Mouse (Mus musculus) neutrophil, adult 5-6 weeks (primary cell): ENCODE data around the gene Olfr201. TPM values are rescaled to one million over a fixed set of nuclear protein-coding genes. Genes with fewer than 3 reads are reported as not detected.
"Not testable (repeated sequence)": the region's sequence is repeated elsewhere in the genome, so short reads cannot be mapped to it uniquely, and the experiment has no call there.

Source experiments
- ATAC-seq: fragments of 151-379, 151-347 bp; 2 replicates; pipeline ENCODE4 v1.8.0; 2017; ENCODE audit warnings: mild to moderate bottlenecking, moderate TSS enrichment; ENCODE audit not compliant: insufficient number of reproducible peaks, poor library complexity, low FRiP score, severe bottlenecking; ENCODE audit errors: extremely low read depth
- total RNA-seq: library from RNA; stranded (forward); fragments of 200-1000 nt; gene quantifications from 2 replicates; pipeline ENCODE4 v1.2.3, GENCODE M21; 2017

Olfr201 gene
- not detected in 2 replicates for total RNA-seq

GRCm38 (mm10) chr16:59272532-59272931 is at the start of gene Olfr201:
Gene Olfr201 (minus strand): TSS chr16:59272632.
- not testable (repeated sequence) for ATAC-seq

GRCm38 (mm10) chr16:59318148-59318547 is 45.7 kb upstream of the Olfr201 start, which contains the start of gene Olfr204:
Gene Olfr204 (minus strand): TSS chr16:59318248.
- no peak for ATAC-seq

- ATAC-seq, result no peak
These were observed 26.1 kb upstream of the Olfr201 start, which contains the start of gene Olfr203 for GRCm38 (mm10) chr16:59298581-59298980. Gene Olfr203 (plus strand): TSS chr16:59298881.

- ATAC-seq, result not testable (repeated sequence)
These were observed 15.1 kb upstream of the Olfr201 start for GRCm38 (mm10) chr16:59287576-59287975.

GRCm38 (mm10) chr16:59286693-59287092 is 14.3 kb upstream of the Olfr201 start, which contains the start of gene Olfr202:
Gene Olfr202 (minus strand): TSS chr16:59286793.
- ATAC-seq, result no peak

GRCm38 (mm10) chr16:59283476-59283875 is 11.0 kb upstream of the Olfr201 start:
- ATAC-seq, result no peak

GRCm38 (mm10) chr16:59280542-59280941 is 8.1 kb upstream of the Olfr201 start:
- no peak for ATAC-seq

- not testable (repeated sequence) for ATAC-seq
These were observed 3.3 kb downstream of the Olfr201 start for GRCm38 (mm10) chr16:59269097-59269496.

GRCm38 (mm10) chr16:59249684-59250083 is 22.7 kb downstream of the Olfr201 start:
- ATAC-seq, result no peak

- not testable (repeated sequence) for ATAC-seq
These were observed 52.8 kb downstream of the Olfr201 start, which contains the start of gene Olfr199 for GRCm38 (mm10) chr16:59219667-59220066. Gene Olfr199 (minus strand): TSS chr16:59219767.

- ATAC-seq, result not testable (repeated sequence)
These were observed 54.6 kb downstream of the Olfr201 start for GRCm38 (mm10) chr16:59217861-59218260.

Other genes starting within 250 kb of the Olfr201 start
- gene Olfr186, start 242.3 kb downstream of the Olfr201 start, total RNA-seq, result not detected in 2 replicates
- gene Olfr187, start 232.9 kb downstream of the Olfr201 start, total RNA-seq, result not detected in 2 replicates
- gene Olfr190, start 194.6 kb downstream of the Olfr201 start, total RNA-seq, result under 0.01 TPM in 1 of 2 replicates, not detected in the other
- gene Olfr191, start 182.8 kb downstream of the Olfr201 start, total RNA-seq, result not detected in 2 replicates
- not detected in 2 replicates for gene Olfr193, start 160.8 kb downstream of the Olfr201 start, total RNA-seq
- 0.12 TPM in 1 of 2 replicates, not detected in the other for gene Olfr194, start 151.6 kb downstream of the Olfr201 start, total RNA-seq
- not detected in 2 replicates for gene Olfr195, start 125.6 kb downstream of the Olfr201 start, total RNA-seq
- not detected in 2 replicates for gene Olfr196, start 102.2 kb downstream of the Olfr201 start, total RNA-seq
- gene Olfr198, start 69.1 kb downstream of the Olfr201 start, total RNA-seq, result not detected in 2 replicates
- gene Olfr199, start 52.9 kb downstream of the Olfr201 start, total RNA-seq, result not detected in 2 replicates
- not detected in 2 replicates for gene Olfr202, start 14.2 kb upstream of the Olfr201 start, total RNA-seq
- not detected in 2 replicates for gene Olfr203, start 26.2 kb upstream of the Olfr201 start, total RNA-seq
- gene Olfr204, start 45.6 kb upstream of the Olfr201 start, total RNA-seq, result not detected in 2 replicates
- gene Olfr205, start 58.5 kb upstream of the Olfr201 start, total RNA-seq, result not detected in 2 replicates
- 0.47 TPM in 1 of 2 replicates, not detected in the other for gene Olfr206, start 76.6 kb upstream of the Olfr201 start, total RNA-seq
- gene Olfr209, start 91.4 kb upstream of the Olfr201 start, total RNA-seq, result not detected in 2 replicates
- gene Gabrr3, start 134.7 kb upstream of the Olfr201 start, total RNA-seq, result not detected in 2 replicates
- gene Riox2, start 199.1 kb upstream of the Olfr201 start, total RNA-seq, result 57.2 and 68.2 TPM in 2 replicates